Mouse (Mus musculus) liver, adult 2 months (tissue): ENCODE results near the gene D930048N14Rik. TPM values are rescaled to one million over a fixed set of nuclear protein-coding genes. Genes with fewer than 3 reads are reported as not detected.
"Not testable (repeated sequence)": the region's sequence is repeated elsewhere in the genome, so short reads cannot be mapped to it uniquely, and the experiment has no call there.

Experiments used
- DNase-seq: peaks from one replicate; pipeline ENCODE4 v3.0.0-alpha.2; 2011; ENCODE audit warnings: low read depth, low spot score; ENCODE audit errors: extremely low read depth
- H3K27ac ChIP-seq: fragments of 200-500 bp; replicated peaks from 2 replicates; pipeline ENCODE4 v1.5.1; 2012; ENCODE audit warnings: low read depth, mild to moderate bottlenecking, control low read depth, inconsistent platforms, low read length; ENCODE audit not compliant: insufficient read depth
- H3K27me3 ChIP-seq: fragments of 200-500 bp; 2 replicates; pipeline ENCODE4 v1.6.1; 2012; ENCODE audit warnings: mild to moderate bottlenecking, moderate library complexity, low read length, inconsistent platforms; ENCODE audit not compliant: control insufficient read depth, insufficient read depth
- H3K36me3 ChIP-seq: fragments of 200-500 bp; 2 replicates; pipeline ENCODE4 v1.6.1; 2012; ENCODE audit warnings: low read length, inconsistent platforms; ENCODE audit not compliant: control insufficient read depth, insufficient read depth
- H3K4me1 ChIP-seq: fragments of 200-500 bp; 2 replicates; pipeline ENCODE4 v1.6.1; 2011; ENCODE audit warnings: low read length; ENCODE audit not compliant: control insufficient read depth, insufficient read depth
- H3K4me3 ChIP-seq: fragments of 200-500 bp; 2 replicates; pipeline ENCODE4 v1.5.1; 2011; ENCODE audit warnings: low read depth, mild to moderate bottlenecking, control low read depth, low read length, moderate library complexity; ENCODE audit not compliant: insufficient read depth
- H3K79me2 ChIP-seq: fragments of 200-500 bp; 2 replicates; pipeline ENCODE4 v1.6.1; 2012; ENCODE audit warnings: inconsistent platforms, mild to moderate bottlenecking, low read length, moderate library complexity; ENCODE audit not compliant: control insufficient read depth, insufficient read depth
- H3K9ac ChIP-seq: fragments of 200-500 bp; 2 replicates; pipeline ENCODE4 v1.6.1; 2012; ENCODE audit warnings: low read depth, mild to moderate bottlenecking, control low read depth, inconsistent platforms, low read length
- CTCF ChIP-seq: fragments of 200-500 bp; IDR thresholded peaks from 2 replicates; pipeline ENCODE4 v1.5.1; 2011; ENCODE audit warnings: low read depth, low read length, control low read depth
- POLR2A ChIP-seq: fragments of 200-500 bp; IDR thresholded peaks from 2 replicates; pipeline ENCODE4 v1.6.1; 2011; ENCODE audit warnings: low read length, control low read depth; ENCODE audit not compliant: insufficient read depth; ENCODE audit errors: extremely low read depth
- WGBS: fragments of 180-500 bp; shearing (Covaris S2); methylation state at CpG from one replicate; pipeline ENCODE4 v1.1.7; 2018; 5-methylcytosine and 5-hydroxymethylcytosine counted together
- polyA plus RNA-seq: library from polyadenylated mRNA; depleted of rRNA; stranded (reverse); fragments of >200 nt; gene quantifications from 2 replicates; pipeline ENCODE4 v1.2.3, GENCODE M21; 2012
- total RNA-seq: library from RNA; depleted of rRNA; stranded (reverse); fragments of >200 nt; gene quantifications from 2 replicates; pipeline ENCODE4 v1.2.3, GENCODE M21; 2014

Gene D930048N14Rik
- total and polyA plus RNA-seq, 2 experiments = 1.3 to 10.9 TPM

GRCm38 (mm10) chr11:51681324-51681975, 30.7 kb downstream of the D930048N14Rik start:
- Histone ChIP-seq H3K27ac (no peak overlapping the region), H3K79me2 (no peaks in the 10 kb centered on the region), H3K36me3 (no peaks in the 10 kb centered on the region), H3K4me3 (no peak overlapping the region; the same call in 1 of the 2 replicates), H3K27me3 (no peaks in the 10 kb centered on the region), H3K9ac (peak overlapping the region; percentile 12; the same call in 1 of the 2 replicates), H3K4me1 (no peaks in the 10 kb centered on the region)
- peak; percentile 84 for TF ChIP-seq CTCF
- TF ChIP-seq POLR2A = no peak
- DNase-seq = peak; percentile 84
- 27% methylated on average over 13 of the region's 13 CpGs for WGBS

- Histone ChIP-seq H3K27ac (no peak overlapping the region), H3K36me3 (no peaks in the 10 kb centered on the region), H3K4me1 (no peaks in the 10 kb centered on the region), H3K27me3 (no peaks in the 10 kb centered on the region), H3K4me3 (no peak overlapping the region), H3K9ac (no peak overlapping the region), H3K79me2 (no peaks in the 10 kb centered on the region)
- TF ChIP-seq CTCF (no peak), POLR2A (no peak)
- 33% methylated on average over 8 of the region's 8 CpGs for WGBS
- DNase-seq = no peak
Observed at GRCm38 (mm10) chr11:51681976-51682374, 31.2 kb downstream of the D930048N14Rik start.

DNA sequence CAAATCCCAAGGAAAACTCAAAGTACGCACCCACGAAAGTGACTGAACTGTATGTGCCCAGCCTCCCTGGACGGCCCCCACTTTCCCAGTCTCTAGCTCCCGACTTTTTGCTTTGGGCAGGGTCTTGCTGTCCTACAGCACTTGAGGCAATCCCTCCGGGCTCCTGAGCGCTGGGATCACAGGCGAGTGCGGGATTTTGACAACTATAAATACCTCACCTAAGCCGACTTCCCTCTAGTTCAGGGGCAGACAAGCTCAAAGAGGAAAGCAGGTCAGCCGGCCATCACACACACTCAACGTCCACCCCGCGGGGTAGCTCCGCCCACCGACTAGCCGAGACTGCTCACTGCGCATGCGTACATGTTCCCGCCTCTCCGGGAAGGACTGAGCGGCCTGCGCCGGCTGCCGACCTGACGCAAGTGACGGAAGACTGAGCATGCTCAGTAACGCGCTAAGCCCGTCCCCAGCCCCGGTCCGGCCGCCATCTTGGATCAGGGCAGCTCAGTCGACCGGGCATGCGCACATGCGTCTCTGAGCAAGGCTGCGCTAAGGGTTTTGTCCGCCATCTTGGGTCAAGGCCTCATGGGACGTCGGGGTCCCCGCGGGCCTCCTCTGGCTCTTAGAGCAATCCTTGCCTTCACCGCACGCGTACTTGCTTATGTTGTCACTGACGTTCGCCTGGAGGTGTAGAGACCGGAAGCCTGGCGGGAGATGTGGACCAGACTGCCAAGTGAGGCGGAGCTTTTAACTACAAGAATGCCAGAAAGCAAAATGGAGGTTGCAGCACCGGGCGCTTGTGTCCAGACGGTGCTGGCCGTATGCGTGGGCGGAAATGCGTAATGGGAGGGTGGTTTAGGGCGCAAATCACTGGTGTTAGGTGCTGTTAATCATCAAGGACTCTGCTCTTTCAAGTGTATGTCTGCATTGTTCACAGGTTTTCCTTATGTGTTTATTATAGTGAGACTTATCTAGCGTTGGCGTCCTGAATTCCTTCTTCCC, 37.9 kb downstream of the D930048N14Rik start, which contains the start of gene 0610009B22Rik:
TSS of gene 0610009B22Rik (minus strand) at position 545 of the 999 bp plus-strand sequence.
- DNase-seq = peak; percentile 94
- TF ChIP-seq CTCF (no peak), POLR2A (peak; percentile 86)

DNA sequence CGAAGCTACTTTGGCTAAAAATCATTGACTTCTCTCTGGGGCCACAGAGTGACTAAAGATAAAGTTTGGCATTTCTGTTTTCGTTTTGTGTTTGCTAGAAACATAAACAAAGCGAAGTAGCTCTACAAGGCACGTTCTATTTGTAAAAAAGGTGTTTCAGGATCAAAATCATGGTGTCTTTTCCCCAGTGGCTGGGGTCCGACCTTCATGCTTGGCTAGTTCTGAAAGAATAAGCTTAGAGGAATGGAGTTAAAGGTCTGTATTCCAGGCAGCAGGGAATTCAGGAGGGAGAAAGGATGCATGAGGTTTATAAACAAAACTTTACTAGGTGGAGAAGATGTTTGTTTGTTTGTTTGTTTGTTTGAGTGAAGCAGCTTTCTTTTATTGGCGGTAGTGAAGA, 38.6 kb downstream of the D930048N14Rik start:
- no peak overlapping the region for H3K9ac ChIP-seq
- no peak for DNase-seq
- H3K27ac ChIP-seq = no peak overlapping the region
- H3K27me3 ChIP-seq = no peaks in the 10 kb centered on the region
- peak overlapping the region; percentile 17; the same call in 1 of the 2 replicates for H3K4me3 ChIP-seq
- 23% methylated on average over 6 of the region's 6 CpGs for WGBS
- H3K4me1 ChIP-seq = peaks cover 6% of the 10 kb centered on the region
- H3K36me3 ChIP-seq = peaks cover 16% of the 10 kb centered on the region; the same call in 1 of the 2 replicates
- TF ChIP-seq POLR2A = no peak
- TF ChIP-seq CTCF = no peak
- H3K79me2 ChIP-seq = no peaks in the 10 kb centered on the region; the same call in 1 of the 2 replicates

More for the DNA sequence above, 37.9 kb downstream of the D930048N14Rik start, which contains the start of gene 0610009B22Rik:
- Histone ChIP-seq H3K4me1 (peaks cover 6% of the 10 kb centered on the region), H3K79me2 (no peaks in the 10 kb centered on the region; the same call in 1 of the 2 replicates), H3K36me3 (peaks cover 13% of the 10 kb centered on the region; the same call in 1 of the 2 replicates), H3K4me3 (peak within 1 kb of the TSS; percentile 74), H3K9ac (peak within 1 kb of the TSS; percentile 85), H3K27ac (peak within 1 kb of the TSS; percentile 96), H3K27me3 (no peaks in the 10 kb centered on the region)
- WGBS = under 1% methylated on average over 60 of the region's 60 CpGs

DNA sequence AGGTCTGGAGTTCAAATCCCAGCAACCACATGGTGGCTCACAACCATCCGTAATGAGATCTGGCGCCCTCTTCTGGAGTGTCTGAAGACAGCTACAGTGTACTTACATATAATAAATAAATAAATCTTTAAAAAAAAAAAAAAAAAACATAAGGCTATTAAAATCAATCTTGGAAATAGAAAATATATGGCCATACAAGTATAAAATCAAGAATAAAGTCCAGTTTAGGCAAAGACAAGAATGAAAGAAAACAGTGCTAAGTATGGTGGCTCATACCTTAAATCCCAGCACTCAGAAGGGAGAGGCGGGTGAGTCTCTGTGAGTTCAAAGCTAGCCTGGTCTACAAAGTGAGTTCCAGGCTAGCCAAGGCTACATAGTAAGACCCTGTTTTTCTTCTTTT, 39.8 kb downstream of the D930048N14Rik start:
- not testable (repeated sequence) for H3K27ac ChIP-seq, H3K4me1 ChIP-seq, H3K9ac ChIP-seq, H3K4me3 ChIP-seq, DNase-seq, H3K27me3 ChIP-seq, H3K79me2 ChIP-seq
- 100% methylated on average over 3 of the region's 3 CpGs for WGBS
- peaks cover 24% of the 10 kb centered on the region for H3K36me3 ChIP-seq
